Mouse (Mus musculus) liver, postnatal 0 days (tissue): ENCODE data around the gene Miga1. TPM values are rescaled to one million over a fixed set of nuclear protein-coding genes. Genes with fewer than 3 reads are reported as not detected.

Experiments used
- ATAC-seq: fragments of 200-750 bp; cut with Nextera tagmentation; 2 replicates; pipeline ENCODE4 v1.8.0; 2017; ENCODE audit warnings: mild to moderate bottlenecking, moderate library complexity
- DNase-seq: peaks from one replicate; pipeline ENCODE4 v3.0.0-alpha.2; 2016
- H3K27ac ChIP-seq: fragments of 300-500 bp; sonication (generic); 2 replicates; pipeline ENCODE4 v1.5.1; 2014; ENCODE audit warnings: antibody characterized with exemption, moderate library complexity, mild to moderate bottlenecking, low read depth
- H3K27me3 ChIP-seq: fragments of 300-500 bp; sonication (generic); 2 replicates; pipeline ENCODE4 v1.6.1; 2014; ENCODE audit warnings: low read length, control low read depth, mixed read lengths; ENCODE audit not compliant: insufficient read depth
- H3K36me3 ChIP-seq: fragments of 300-500 bp; sonication (generic); replicated peaks from 2 replicates; pipeline ENCODE4 v1.6.1; 2014; ENCODE audit warnings: mild to moderate bottlenecking, control low read depth, low read length, moderate library complexity, mixed read lengths; ENCODE audit not compliant: insufficient read depth
- H3K4me1 ChIP-seq: fragments of 300-500 bp; sonication (generic); 2 replicates; pipeline ENCODE4 v1.6.1; 2014; ENCODE audit warnings: antibody characterized with exemption, mild to moderate bottlenecking, control low read depth; ENCODE audit not compliant: insufficient read depth
- H3K4me2 ChIP-seq: fragments of 300-500 bp; sonication (generic); 2 replicates; pipeline ENCODE4 v1.6.1; 2014; ENCODE audit warnings: low read depth, mild to moderate bottlenecking, low read length, moderate library complexity, mixed read lengths
- H3K4me3 ChIP-seq: fragments of 300-500 bp; sonication (generic); 2 replicates; pipeline ENCODE4 v1.5.1; 2014; ENCODE audit warnings: low read depth, low read length
- H3K9ac ChIP-seq: fragments of 300-500 bp; sonication (generic); replicated peaks from 2 replicates; pipeline ENCODE4 v1.6.1; 2014; ENCODE audit warnings: mild to moderate bottlenecking, moderate library complexity
- H3K9me3 ChIP-seq: fragments of 300-500 bp; sonication (generic); 2 replicates; pipeline ENCODE4 v1.6.1; 2016; ENCODE audit warnings: mild to moderate bottlenecking, control low read depth, low read length, mixed read lengths
- CTCF ChIP-seq: sonication (generic); IDR thresholded peaks from 2 replicates; pipeline ENCODE4 v1.5.1; 2016; ENCODE audit warnings: antibody characterized with exemption, low read depth
- EP300 ChIP-seq: IDR thresholded peaks from 2 replicates; pipeline ENCODE4 v1.6.1; 2016; ENCODE audit warnings: antibody characterized with exemption, low read depth, mild to moderate bottlenecking
- WGBS: fragments of 180-500 bp; shearing (Covaris S2); extraction: QIAGEN DNeasy Blood & Tissue Kit; methylation state at CpG from one replicate; pipeline ENCODE4 v1.1.7; 2014; ENCODE audit not compliant: insufficient replicate concordance; 5-methylcytosine and 5-hydroxymethylcytosine counted together
- polyA plus RNA-seq: library from polyadenylated mRNA; unstranded; fragments of >200 nt; fragmentation: Nextera tagmentation; extraction: Ambion mirVana; gene quantifications from 2 replicates; pipeline ENCODE4 v1.2.1, GENCODE M21; 2015

The Miga1 gene
- polyA plus RNA-seq, 1 experiment from 2014 or later, result 3.2 TPM

DNA sequence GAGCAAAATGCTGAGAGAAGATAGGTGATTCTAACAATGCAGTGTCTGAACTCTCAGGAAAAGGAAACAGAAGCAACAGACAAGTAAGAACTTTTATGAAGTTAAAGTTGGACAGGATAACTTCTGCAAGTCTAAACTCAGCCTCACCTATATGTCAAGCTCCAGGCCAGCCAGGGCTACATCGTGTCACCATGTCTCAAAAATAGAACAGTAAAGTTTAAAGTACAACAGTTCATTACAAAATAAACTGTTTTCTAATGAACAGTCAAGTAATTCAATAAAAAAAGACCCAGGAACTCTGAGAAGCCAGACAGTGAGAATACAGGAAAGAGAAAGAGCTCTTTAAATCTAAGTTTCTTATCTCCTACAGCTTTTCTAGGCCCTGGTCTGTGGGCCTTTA is 89.7 kb downstream of the Miga1 start:
- DNase-seq (no peak), ATAC-seq (peak; percentile 85)
- Histone ChIP-seq H3K27me3 (no peaks in the 10 kb centered on the region), H3K36me3 (no peaks in the 10 kb centered on the region), H3K4me3 (no peak overlapping the region), H3K4me1 (no peaks in the 10 kb centered on the region), H3K9me3 (no peaks in the 10 kb centered on the region), H3K4me2 (no peak overlapping the region), H3K9ac (no peak overlapping the region), H3K27ac (peak overlapping the region; percentile 69)
- TF ChIP-seq CTCF (no peak), EP300 (no peak)
- WGBS, result 63% methylated on average over 1 of the region's 1 CpGs

DNA sequence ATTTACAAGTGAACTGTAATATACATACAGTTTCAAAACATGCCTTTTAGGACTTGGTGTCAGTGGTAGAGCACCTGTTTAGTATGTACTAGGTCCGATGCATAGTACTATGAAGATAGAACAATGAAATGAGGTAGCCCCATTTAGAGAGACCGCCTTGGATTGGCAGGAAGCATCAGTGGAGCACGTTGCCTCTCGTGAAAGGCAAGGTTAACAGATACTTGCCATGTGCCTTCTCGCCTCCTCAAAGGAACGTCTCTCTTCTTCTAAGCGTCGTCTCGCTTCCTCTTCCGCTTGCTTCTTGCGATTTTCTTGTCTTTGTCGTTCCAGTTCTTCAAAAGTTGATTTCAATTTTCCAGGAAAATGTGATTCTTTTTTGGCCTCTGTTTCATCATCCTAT is 92.5 kb downstream of the Miga1 start:
- no peak for TF ChIP-seq EP300
- TF ChIP-seq CTCF, result no peak
- H3K9me3 ChIP-seq, result no peaks in the 10 kb centered on the region
- no peaks in the 10 kb centered on the region for H3K4me1 ChIP-seq
- H3K36me3 ChIP-seq, result no peaks in the 10 kb centered on the region
- ATAC-seq (no peak), DNase-seq (no peak)
- H3K4me2 ChIP-seq, result no peak overlapping the region
- H3K27me3 ChIP-seq, result no peaks in the 10 kb centered on the region
- no peak overlapping the region for H3K27ac ChIP-seq
- no peak overlapping the region for H3K4me3 ChIP-seq
- WGBS, result 73% methylated on average over 12 of the region's 12 CpGs
- no peak overlapping the region for H3K9ac ChIP-seq

DNA sequence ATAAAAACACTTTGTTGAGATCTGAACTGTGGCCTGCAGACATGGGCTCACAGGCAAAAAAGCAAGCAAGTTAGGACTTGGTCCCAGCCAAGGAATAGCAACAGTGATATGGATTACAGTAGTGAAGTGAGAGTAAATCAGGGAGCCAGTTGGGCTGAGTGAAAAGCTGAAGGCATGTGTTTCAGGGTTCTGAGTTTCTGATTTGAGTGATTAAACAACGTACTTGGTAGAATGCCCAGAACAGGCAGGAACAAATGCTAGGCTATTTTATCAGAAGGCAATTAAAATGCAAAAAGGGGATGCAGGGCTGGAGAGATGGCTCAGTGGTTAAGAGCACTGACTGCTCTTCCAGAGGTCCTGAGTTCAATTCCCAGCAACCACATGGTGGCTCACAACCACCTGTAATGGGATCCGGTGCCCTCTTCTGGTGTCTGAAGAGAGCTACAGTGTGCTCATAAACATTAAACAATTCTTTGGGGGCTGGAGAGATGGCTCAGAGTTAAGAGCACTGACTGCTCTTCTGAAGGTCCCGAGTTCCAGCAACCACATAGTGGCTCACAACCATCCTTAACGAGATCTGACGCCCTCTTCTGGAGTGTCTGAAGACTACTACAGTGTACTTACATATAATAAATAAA is 94.8 kb downstream of the Miga1 start:
- Histone ChIP-seq H3K4me1 (no peaks in the 10 kb centered on the region), H3K36me3 (no peaks in the 10 kb centered on the region), H3K9me3 (no peaks in the 10 kb centered on the region), H3K9ac (no peak overlapping the region), H3K4me2 (no peak overlapping the region), H3K27me3 (no peaks in the 10 kb centered on the region), H3K27ac (no peak overlapping the region), H3K4me3 (no peak overlapping the region)
- DNase-seq, result no peak
- no peak for ATAC-seq
- WGBS, result 80% methylated on average over 5 of the region's 5 CpGs
- TF ChIP-seq EP300, result no peak
- no peak; the same call in 1 of the 2 replicates for TF ChIP-seq CTCF

DNA sequence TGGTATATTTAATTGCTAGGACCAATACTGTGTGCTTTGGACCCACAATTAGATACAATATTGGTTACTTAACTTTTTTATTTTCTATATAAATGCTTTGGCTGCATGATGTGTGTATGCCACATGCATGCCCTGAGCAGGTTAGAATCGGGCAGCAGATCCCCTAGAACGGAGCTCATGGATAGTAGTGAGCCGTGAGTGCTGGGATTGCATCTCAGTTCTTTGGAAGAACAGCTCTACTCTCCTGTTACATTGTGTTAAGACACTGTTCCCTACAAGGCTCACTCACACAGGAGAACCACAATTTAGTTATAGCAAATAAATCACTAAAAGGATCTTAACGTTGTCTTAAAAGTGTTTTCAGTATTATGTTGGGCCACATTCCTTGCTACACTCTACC is 96.9 kb downstream of the Miga1 start:
- no peak overlapping the region for H3K27ac ChIP-seq
- H3K4me2 ChIP-seq, result no peak overlapping the region
- no peak for TF ChIP-seq CTCF
- no peak for TF ChIP-seq EP300
- whole genome bisulfite sequencing, result 77% methylated on average over 4 of the region's 4 CpGs
- DNase-seq (no peak), ATAC-seq (no peak)
- H3K9ac ChIP-seq, result no peak overlapping the region
- H3K27me3 ChIP-seq, result no peaks in the 10 kb centered on the region
- peaks cover 6% of the 10 kb centered on the region; the same call in 1 of the 2 replicates for H3K36me3 ChIP-seq
- no peaks in the 10 kb centered on the region for H3K9me3 ChIP-seq
- no peak overlapping the region for H3K4me3 ChIP-seq
- H3K4me1 ChIP-seq, result no peaks in the 10 kb centered on the region

DNA sequence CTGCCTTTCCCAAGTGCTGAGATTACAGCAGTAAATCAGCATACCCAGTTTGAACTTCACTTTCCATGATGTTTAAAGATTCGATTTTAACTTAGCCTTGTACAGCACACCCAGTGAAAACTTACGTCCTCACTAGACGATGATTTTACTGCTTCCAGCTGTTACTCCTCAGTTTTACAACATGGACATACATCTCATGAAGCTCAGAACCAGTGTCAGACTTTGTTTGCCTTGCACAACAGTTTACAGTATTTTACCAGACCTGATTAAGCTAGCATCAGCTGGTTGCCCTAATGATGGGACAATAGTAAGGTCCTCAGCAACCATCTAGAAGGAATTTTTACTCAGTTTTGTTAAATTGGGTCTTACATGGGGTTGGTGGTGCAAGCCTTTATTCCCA is 99.1 kb downstream of the Miga1 start:
- Histone ChIP-seq H3K4me2 (no peak overlapping the region), H3K9me3 (no peaks in the 10 kb centered on the region), H3K9ac (no peak overlapping the region), H3K4me1 (no peaks in the 10 kb centered on the region), H3K4me3 (no peak overlapping the region), H3K36me3 (peaks cover 18% of the 10 kb centered on the region), H3K27me3 (no peaks in the 10 kb centered on the region), H3K27ac (no peak overlapping the region)
- no peak for ATAC-seq
- 83% methylated on average over 3 of the region's 3 CpGs for WGBS
- DNase-seq, result no peak
- TF ChIP-seq CTCF, result no peak
- TF ChIP-seq EP300, result no peak

DNA sequence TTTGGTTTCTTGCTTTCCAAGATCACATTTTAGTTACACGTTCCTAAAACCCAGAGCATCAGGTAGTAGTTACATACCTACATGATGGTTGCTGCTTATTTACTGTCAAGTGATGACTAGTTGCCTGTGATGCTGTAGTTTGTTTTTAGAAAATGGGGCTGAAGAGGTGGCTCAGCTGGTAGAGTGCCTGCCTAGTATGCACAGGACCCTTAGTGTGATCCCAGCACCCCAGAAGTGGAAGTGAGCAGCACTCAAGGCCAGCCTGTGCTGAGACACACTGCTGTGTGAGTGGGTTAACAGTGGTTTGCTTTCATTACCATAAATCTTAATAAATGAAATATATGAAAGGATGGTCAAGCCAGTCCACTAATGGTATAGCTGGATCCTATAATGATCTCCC is 100.6 kb downstream of the Miga1 start:
- H3K4me2 ChIP-seq, result no peak overlapping the region
- TF ChIP-seq EP300 (no peak), CTCF (no peak)
- H3K27me3 ChIP-seq, result no peaks in the 10 kb centered on the region
- H3K36me3 ChIP-seq, result peaks cover 20% of the 10 kb centered on the region
- ATAC-seq, result no peak
- no peak overlapping the region for H3K4me3 ChIP-seq
- no peak overlapping the region for H3K9ac ChIP-seq
- no peak for DNase-seq
- WGBS, result 100% methylated on average over 1 of the region's 1 CpGs
- H3K9me3 ChIP-seq, result no peaks in the 10 kb centered on the region
- H3K27ac ChIP-seq, result no peak overlapping the region
- H3K4me1 ChIP-seq, result no peaks in the 10 kb centered on the region
